Mouse (Mus musculus): ENCODE results near the gene Osm. TPM values are rescaled to one million over a fixed set of nuclear protein-coding genes. Genes with fewer than 3 reads are reported as not detected.

Gene Osm
- polyA plus RNA-seq, 1 experiment = not detected

DNA sequence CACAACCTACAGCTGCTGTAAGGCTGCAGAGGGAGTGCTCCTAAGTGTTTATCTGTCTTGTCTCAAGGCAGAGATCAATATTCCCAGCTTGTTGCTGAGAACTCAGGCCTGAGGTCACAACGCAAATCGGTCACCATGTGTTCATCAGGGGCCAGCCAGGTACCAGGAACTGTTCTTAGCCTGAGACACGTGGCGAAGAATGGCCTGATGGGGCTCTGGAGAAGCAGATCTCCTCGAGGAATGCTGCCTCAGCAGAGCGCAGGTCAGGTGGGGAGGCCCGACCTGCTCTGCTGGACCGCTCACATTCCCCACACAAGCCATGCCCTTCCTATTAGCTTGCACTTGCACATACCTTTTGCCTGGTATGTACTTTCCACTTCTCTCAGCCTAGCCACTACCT is 39.6 kb upstream of the Osm start:
- no peak for TF ChIP-seq CTCF (IDR thresholded peaks at IDR 0.05; ENCODE audit: insufficient read depth, low read depth, low read length)
- TF ChIP-seq POLR2A (IDR thresholded peaks at IDR 0.05; ENCODE audit: insufficient read depth, low read depth, low read length) = no peak
- H3K4me1 ChIP-seq (ENCODE audit: control insufficient read depth, insufficient read depth, low read length) = peaks cover 3% of the 10 kb centered on the region
- H3K27ac ChIP-seq (ENCODE audit: insufficient read depth, low read depth, low read length) = no peak overlapping the region
- H3K4me3 ChIP-seq (ENCODE audit: insufficient read depth, low read depth, low read length) = no peak overlapping the region
- WGBS = 88% methylated on average over 8 of the region's 8 CpGs

DNA sequence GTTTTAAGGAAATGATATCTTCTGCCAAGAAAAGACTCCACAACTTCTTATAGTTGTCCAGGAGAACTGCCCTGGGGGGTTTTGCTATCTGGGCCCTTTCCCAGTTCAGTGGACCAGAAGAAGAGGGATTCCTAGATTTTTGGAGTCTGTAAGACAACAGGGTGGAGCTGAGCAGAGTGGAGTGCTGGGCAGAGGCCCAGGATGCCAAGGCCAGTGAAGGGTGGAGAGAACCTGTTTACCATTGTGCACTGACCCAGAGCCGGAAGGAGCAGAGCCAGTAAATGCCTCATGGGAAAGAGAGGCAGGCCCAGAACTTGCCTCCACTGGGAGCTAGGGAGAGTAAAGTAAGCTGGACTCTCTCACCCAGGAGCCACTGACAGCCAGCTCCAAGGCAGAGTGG is 38.5 kb upstream of the Osm start:
- H3K4me3 ChIP-seq (ENCODE audit: insufficient read depth, low read depth, low read length) = no peak overlapping the region
- H3K27ac ChIP-seq (ENCODE audit: insufficient read depth, low read depth, low read length) = no peak overlapping the region
- H3K4me1 ChIP-seq (ENCODE audit: control insufficient read depth, insufficient read depth, low read length) = peaks cover 6% of the 10 kb centered on the region
- 81% methylated on average over 1 of the region's 1 CpGs for WGBS
- TF ChIP-seq POLR2A (IDR thresholded peaks at IDR 0.05; ENCODE audit: insufficient read depth, low read depth, low read length) (no peak), CTCF (IDR thresholded peaks at IDR 0.05; ENCODE audit: insufficient read depth, low read depth, low read length) (no peak)

DNA sequence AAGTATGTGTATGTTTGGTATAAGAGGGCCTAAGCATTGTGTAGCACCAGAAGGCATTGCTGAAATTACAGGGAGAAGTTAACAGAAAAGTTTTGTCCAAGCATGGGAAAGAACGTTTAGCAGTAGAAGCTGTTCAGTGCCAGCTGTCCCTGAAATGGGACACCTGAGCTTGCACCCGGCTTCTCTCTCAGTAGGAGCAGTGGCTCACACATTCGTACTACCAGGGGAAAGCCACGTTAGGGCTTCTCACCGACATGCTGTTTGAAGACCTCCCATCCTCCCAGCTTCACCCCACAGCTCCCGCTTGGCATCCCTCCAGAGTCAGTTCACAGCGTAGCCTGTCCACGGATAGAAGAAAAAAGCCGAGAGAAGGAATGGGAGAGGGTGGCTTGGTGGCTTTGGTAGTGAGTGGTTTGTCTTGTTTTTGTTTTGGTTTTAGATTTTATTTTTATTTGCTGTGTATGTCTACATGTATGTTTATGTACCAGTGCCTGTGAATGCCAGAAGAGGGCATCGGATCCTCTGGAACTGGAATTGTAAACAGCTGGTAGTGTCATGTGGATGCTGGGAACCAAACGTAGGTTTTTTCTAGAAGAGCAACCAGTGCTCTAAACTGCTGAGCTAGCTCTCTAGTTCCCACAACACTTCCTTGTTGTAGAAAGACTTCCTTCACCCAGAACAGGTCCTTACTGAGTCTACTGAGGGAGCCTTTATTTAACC is 34.1 kb upstream of the Osm start:
- H3K4me1 ChIP-seq (ENCODE audit: control insufficient read depth, insufficient read depth, low read length) = peaks cover 24% of the 10 kb centered on the region
- no peak overlapping the region for H3K4me3 ChIP-seq (ENCODE audit: insufficient read depth, low read depth, low read length)
- whole genome bisulfite sequencing = 41% methylated on average over 11 of the region's 11 CpGs
- TF ChIP-seq POLR2A (IDR thresholded peaks at IDR 0.05; ENCODE audit: insufficient read depth, low read depth, low read length) (no peak), CTCF (IDR thresholded peaks at IDR 0.05; ENCODE audit: insufficient read depth, low read depth, low read length) (no peak)
- 0 out of 2 replicates have a peak overlapping the region, but pooled peaks have one; percentile 15 for H3K27ac ChIP-seq (ENCODE audit: insufficient read depth, low read depth, low read length)

DNA sequence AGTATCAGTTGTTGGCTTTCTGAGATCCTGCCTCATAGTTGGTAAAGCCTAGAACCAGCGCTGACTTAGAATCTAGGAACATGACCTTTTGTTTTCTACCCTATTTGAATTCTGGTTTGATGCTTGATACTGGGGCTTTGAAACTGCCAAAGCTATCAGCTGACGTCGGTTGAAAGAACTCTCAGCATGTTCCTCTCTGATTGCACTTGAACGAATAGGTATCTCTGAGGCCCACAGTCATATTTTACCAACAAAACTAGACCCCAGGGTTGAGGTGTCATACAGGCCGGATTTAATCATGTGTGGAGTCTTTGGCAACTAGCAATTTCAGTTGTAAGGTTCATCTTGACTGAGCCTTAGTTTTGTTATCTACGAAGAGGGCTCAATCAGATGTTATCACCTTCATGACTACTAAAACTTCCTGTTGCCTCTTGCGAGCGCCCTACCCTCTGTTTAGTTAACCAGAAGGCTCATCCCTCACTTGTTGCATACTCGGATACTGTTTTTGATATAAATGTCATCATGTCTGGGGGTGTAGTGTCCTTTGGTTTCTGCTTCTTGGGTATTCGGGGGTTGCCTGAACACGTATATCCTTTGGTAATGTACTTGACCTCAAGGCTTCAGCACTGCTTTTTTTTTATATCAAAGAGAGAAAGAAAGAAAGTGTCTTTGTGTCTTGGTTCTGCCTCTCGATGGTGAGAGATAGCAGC is 33.1 kb upstream of the Osm start:
- H3K4me3 ChIP-seq (ENCODE audit: insufficient read depth, low read depth, low read length) = no peak overlapping the region
- H3K4me1 ChIP-seq (ENCODE audit: control insufficient read depth, insufficient read depth, low read length) = peaks cover 21% of the 10 kb centered on the region
- 80% methylated on average over 12 of the region's 12 CpGs for WGBS
- TF ChIP-seq POLR2A (IDR thresholded peaks at IDR 0.05; ENCODE audit: insufficient read depth, low read depth, low read length) (no peak), CTCF (IDR thresholded peaks at IDR 0.05; ENCODE audit: insufficient read depth, low read depth, low read length) (no peak)
- H3K27ac ChIP-seq (ENCODE audit: insufficient read depth, low read depth, low read length) = peak overlapping the region; percentile 20

DNA sequence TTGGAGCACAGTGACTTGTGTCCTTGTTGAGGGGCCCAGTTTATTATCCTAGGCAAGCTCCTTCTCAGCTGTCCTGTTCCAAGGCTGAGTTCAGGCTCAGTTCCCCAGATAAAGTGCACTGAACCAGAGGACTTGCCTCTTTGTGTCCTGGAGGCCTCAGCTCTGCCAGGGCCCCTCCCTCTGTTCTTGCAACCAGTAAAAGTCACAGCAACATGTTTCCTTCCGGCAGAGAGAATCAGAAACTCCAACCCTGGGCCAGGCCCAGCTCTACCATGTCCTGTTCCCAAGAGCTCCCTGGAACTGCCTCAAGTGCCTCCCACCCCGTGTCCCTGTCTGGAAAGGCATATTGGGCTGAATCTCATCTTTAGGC is 32.5 kb upstream of the Osm start:
- 49% methylated on average over 2 of the region's 2 CpGs for WGBS
- Histone ChIP-seq H3K4me3 (ENCODE audit: insufficient read depth, low read depth, low read length) (no peak overlapping the region), H3K4me1 (ENCODE audit: control insufficient read depth, insufficient read depth, low read length) (peaks cover 21% of the 10 kb centered on the region), H3K27ac (ENCODE audit: insufficient read depth, low read depth, low read length) (no peak overlapping the region)
- TF ChIP-seq POLR2A (IDR thresholded peaks at IDR 0.05; ENCODE audit: insufficient read depth, low read depth, low read length) = no peak
- TF ChIP-seq CTCF (IDR thresholded peaks at IDR 0.05; ENCODE audit: insufficient read depth, low read depth, low read length) = no peak

DNA sequence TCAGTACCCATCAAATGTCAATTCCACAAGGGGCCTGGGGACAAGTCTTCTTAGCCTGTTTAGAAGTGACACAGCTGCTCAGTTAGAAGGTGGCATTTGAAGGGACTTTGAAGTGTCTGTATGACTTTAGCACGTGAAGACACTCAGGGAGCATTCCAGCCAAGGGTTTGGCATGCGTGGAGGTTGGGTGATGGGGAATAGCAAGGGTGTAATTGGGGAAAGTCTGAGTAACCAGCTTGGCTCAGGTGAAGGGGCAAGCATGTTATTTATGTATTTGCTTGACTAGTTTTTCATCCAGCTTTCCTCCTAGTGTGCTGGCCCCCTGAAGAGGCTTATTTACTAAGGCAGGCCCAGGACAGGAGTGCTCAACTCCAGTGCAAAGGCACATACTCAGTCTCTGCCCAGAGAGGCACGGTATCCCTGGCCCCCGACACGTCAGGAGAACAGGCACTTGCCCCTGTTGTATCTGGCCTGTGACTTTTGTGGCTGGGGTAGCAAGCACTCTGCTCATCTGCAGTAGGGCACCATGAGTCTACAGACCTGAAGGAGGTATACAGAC is 31.0 kb upstream of the Osm start:
- Histone ChIP-seq H3K27ac (ENCODE audit: insufficient read depth, low read depth, low read length) (no peak overlapping the region), H3K4me1 (ENCODE audit: control insufficient read depth, insufficient read depth, low read length) (peaks cover 21% of the 10 kb centered on the region), H3K4me3 (ENCODE audit: insufficient read depth, low read depth, low read length) (no peak overlapping the region)
- 87% methylated on average over 5 of the region's 5 CpGs for WGBS
- no peak for TF ChIP-seq POLR2A (IDR thresholded peaks at IDR 0.05; ENCODE audit: insufficient read depth, low read depth, low read length)
- no peak for TF ChIP-seq CTCF (IDR thresholded peaks at IDR 0.05; ENCODE audit: insufficient read depth, low read depth, low read length)

DNA sequence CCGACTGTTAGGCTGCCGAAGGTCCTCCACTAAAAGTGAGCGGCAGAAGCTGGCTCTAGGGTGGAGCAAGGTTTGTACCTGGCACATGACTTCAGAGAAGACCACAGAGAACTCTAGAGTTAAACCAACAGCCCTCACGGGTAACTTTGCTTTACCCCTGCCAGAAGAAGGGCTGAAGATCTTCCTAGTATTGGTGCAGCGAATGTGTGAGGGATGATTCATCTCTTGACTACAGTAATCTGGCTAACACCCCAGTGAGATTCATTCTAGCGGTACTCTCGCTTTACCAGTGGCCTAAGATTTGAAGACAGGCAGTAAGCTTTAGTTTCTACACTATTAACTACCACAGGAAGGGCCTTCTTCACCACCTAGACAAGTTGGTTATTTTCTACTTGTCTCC is 30.3 kb upstream of the Osm start:
- 54% methylated on average over 7 of the region's 7 CpGs for WGBS
- Histone ChIP-seq H3K27ac (ENCODE audit: insufficient read depth, low read depth, low read length) (no peak overlapping the region), H3K4me3 (ENCODE audit: insufficient read depth, low read depth, low read length) (no peak overlapping the region), H3K4me1 (ENCODE audit: control insufficient read depth, insufficient read depth, low read length) (peaks cover 21% of the 10 kb centered on the region)
- TF ChIP-seq POLR2A (IDR thresholded peaks at IDR 0.05; ENCODE audit: insufficient read depth, low read depth, low read length) (no peak), CTCF (IDR thresholded peaks at IDR 0.05; ENCODE audit: insufficient read depth, low read depth, low read length) (no peak)

DNA sequence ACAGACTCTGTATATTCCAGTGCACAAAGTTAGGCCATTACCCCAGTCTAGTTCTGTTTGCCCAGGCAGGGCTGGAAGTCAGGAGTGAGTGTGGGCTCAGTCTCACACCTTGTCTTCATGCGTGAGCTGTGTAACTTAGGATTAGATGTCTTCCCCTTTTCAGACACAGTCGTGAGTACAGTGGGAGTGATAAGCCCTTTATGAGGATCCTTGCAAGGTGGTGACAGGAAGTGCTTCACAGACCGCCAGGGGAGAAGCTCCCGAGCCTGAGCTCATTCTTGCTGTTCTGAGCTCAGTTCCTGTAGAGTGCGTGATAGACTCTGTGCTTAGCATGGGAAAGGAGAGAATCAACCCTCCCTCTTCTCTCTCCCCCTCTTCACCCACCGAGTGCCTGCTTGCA is 29.7 kb upstream of the Osm start:
- no peak for TF ChIP-seq POLR2A (IDR thresholded peaks at IDR 0.05; ENCODE audit: insufficient read depth, low read depth, low read length)
- no peak for TF ChIP-seq CTCF (IDR thresholded peaks at IDR 0.05; ENCODE audit: insufficient read depth, low read depth, low read length)
- Histone ChIP-seq H3K4me1 (ENCODE audit: control insufficient read depth, insufficient read depth, low read length) (peaks cover 21% of the 10 kb centered on the region), H3K27ac (ENCODE audit: insufficient read depth, low read depth, low read length) (no peak overlapping the region), H3K4me3 (ENCODE audit: insufficient read depth, low read depth, low read length) (no peak overlapping the region)
- 73% methylated on average over 6 of the region's 6 CpGs for WGBS

DNA sequence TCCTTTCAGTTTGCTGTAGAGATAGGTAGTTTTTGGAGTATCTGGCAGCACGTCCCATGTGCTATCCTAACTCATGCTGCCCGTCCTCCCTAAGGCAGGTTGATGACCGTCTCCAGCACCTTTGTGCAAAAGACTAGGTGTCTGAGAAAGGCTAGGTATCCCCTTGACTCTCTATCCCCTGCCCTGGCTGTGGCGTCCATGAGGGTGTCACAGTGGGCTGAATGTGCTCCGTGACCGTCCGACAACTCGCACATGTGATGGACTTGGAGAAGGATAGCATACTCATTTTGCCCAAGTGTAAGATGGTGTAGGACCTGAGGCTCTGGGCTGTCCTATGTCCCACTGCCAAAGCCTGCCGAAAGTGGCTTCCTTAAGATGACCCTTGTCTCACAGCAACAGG is 28.6 kb upstream of the Osm start:
- Histone ChIP-seq H3K27ac (ENCODE audit: insufficient read depth, low read depth, low read length) (no peak overlapping the region), H3K4me1 (ENCODE audit: control insufficient read depth, insufficient read depth, low read length) (peaks cover 18% of the 10 kb centered on the region), H3K4me3 (ENCODE audit: insufficient read depth, low read depth, low read length) (no peak overlapping the region)
- TF ChIP-seq POLR2A (IDR thresholded peaks at IDR 0.05; ENCODE audit: insufficient read depth, low read depth, low read length) (no peak), CTCF (IDR thresholded peaks at IDR 0.05; ENCODE audit: insufficient read depth, low read depth, low read length) (no peak)
- 93% methylated on average over 9 of the region's 9 CpGs for WGBS
